Mouse (Mus musculus) hindbrain, embryonic 14.5 days (tissue): ENCODE measurements around the gene Scaf4. TPM values are rescaled to one million over a fixed set of nuclear protein-coding genes. Genes with fewer than 3 reads are reported as not detected.

Experiments used
- ATAC-seq: fragments of 200-750 bp; cut with Nextera tagmentation; 2 replicates; pipeline ENCODE4 v1.8.0; 2017; ENCODE audit warnings: moderate number of reproducible peaks, mild to moderate bottlenecking, moderate TSS enrichment, moderate library complexity; ENCODE audit not compliant: low FRiP score
- DNase-seq: peaks from one replicate; pipeline ENCODE4 v3.0.0-alpha.2; 2015; ENCODE audit warnings: low spot score
- H3K27ac ChIP-seq: fragments of 300-500 bp; sonication (generic); 2 replicates; pipeline ENCODE4 v1.5.1; 2014; ENCODE audit warnings: mild to moderate bottlenecking, moderate library complexity
- H3K27me3 ChIP-seq: fragments of 300-500 bp; sonication (generic); 2 replicates; pipeline ENCODE4 v1.6.1; 2014; ENCODE audit warnings: mild to moderate bottlenecking, low read length, mixed read lengths; ENCODE audit not compliant: control insufficient read depth, insufficient read depth
- H3K36me3 ChIP-seq: fragments of 300-500 bp; sonication (generic); replicated peaks from 2 replicates; pipeline ENCODE4 v1.6.1; 2014; ENCODE audit not compliant: control insufficient read depth, insufficient read depth
- H3K4me1 ChIP-seq: fragments of 300-500 bp; sonication (generic); replicated peaks from 2 replicates; pipeline ENCODE4 v1.6.1; 2014; ENCODE audit warnings: antibody characterized with exemption, low read length, mixed read lengths; ENCODE audit not compliant: control insufficient read depth, insufficient read depth
- H3K4me2 ChIP-seq: fragments of 300-500 bp; sonication (generic); replicated peaks from 2 replicates; pipeline ENCODE4 v1.6.1; 2014; ENCODE audit warnings: mild to moderate bottlenecking, moderate library complexity
- H3K4me3 ChIP-seq: fragments of 300-500 bp; sonication (generic); replicated peaks from 2 replicates; pipeline ENCODE4 v1.5.1; 2014; ENCODE audit warnings: mild to moderate bottlenecking, low read length
- H3K9ac ChIP-seq: fragments of 300-500 bp; sonication (generic); 2 replicates; pipeline ENCODE4 v1.6.1; 2014
- H3K9me3 ChIP-seq: fragments of 300-500 bp; sonication (generic); 2 replicates; pipeline ENCODE4 v1.6.1; 2016; ENCODE audit warnings: low read length; ENCODE audit not compliant: control insufficient read depth
- WGBS: fragments of 180-500 bp; shearing (Covaris S2); extraction: QIAGEN DNeasy Blood & Tissue Kit; methylation state at CpG from one replicate; pipeline ENCODE4 v1.1.7; 2014; 5-methylcytosine and 5-hydroxymethylcytosine counted together
- polyA plus RNA-seq: library from polyadenylated mRNA; unstranded; fragments of >200 nt; fragmentation: Nextera tagmentation; extraction: Ambion mirVana; gene quantifications from 2 replicates; pipeline ENCODE4 v1.2.1, GENCODE M21; 2014

The Scaf4 gene
- polyA plus RNA-seq, 1 experiment from 2014 or later, result 24.4 TPM

DNA sequence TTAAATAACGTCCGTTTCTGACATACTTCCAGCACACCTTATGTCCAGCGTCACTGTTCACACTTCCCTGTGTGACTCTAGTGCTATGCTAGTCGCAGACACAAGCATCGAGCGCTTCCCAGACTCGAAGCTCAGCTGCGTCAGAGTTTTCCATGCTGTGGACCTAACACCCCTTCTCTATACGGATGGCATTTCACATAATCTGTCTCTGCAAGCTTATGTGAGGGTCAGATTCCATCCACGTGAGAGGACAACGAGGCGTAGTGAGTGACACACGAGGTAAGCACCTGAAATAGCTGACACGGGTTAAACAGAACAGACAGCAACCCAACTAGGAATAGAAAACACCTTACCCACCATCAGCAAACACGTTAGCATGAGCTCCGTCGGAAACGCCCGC, 82.2 kb downstream of the Scaf4 start:
- Histone ChIP-seq H3K36me3 (no peaks in the 10 kb centered on the region), H3K9me3 (no peaks in the 10 kb centered on the region), H3K4me1 (no peaks in the 10 kb centered on the region; the same call in 1 of the 2 replicates), H3K27me3 (no peaks in the 10 kb centered on the region), H3K27ac (no peak overlapping the region), H3K9ac (no peak overlapping the region), H3K4me2 (no peak overlapping the region), H3K4me3 (no peak overlapping the region)
- DNase-seq, result no peak
- no peak for ATAC-seq
- WGBS, result 77% methylated on average over 19 of the region's 19 CpGs

DNA sequence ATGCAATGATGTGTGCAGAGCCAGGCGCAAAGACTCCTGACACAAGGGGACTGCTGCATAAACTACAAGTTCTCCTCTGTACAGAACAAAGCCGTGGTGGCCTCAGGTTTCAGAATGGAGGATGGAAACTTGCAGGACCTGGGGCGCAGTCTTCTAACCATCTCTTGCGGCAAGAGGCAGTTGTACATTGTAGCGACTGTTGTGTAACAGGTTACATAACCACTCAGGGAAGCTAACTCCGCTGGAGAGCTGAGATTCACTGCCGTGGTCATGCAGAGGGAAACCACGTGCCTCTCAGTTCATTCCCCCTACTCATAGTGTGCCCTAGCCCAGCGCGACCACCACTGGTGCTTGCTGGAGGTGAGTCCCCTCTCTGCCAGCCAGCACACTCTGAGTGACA, 85.1 kb downstream of the Scaf4 start:
- ATAC-seq (no peak), DNase-seq (no peak)
- no peaks in the 10 kb centered on the region; the same call in 1 of the 2 replicates for H3K4me1 ChIP-seq
- H3K9ac ChIP-seq, result no peak overlapping the region
- H3K4me3 ChIP-seq, result no peak overlapping the region
- no peaks in the 10 kb centered on the region for H3K36me3 ChIP-seq
- H3K27ac ChIP-seq, result no peak overlapping the region
- 86% methylated on average over 10 of the region's 10 CpGs for WGBS
- H3K9me3 ChIP-seq, result no peaks in the 10 kb centered on the region
- H3K4me2 ChIP-seq, result no peak overlapping the region
- no peaks in the 10 kb centered on the region for H3K27me3 ChIP-seq

GRCm38 (mm10) chr16:90198626-90199025, 85.7 kb downstream of the Scaf4 start:
- Histone ChIP-seq H3K9ac (no peak overlapping the region), H3K4me3 (no peak overlapping the region), H3K36me3 (no peaks in the 10 kb centered on the region), H3K27ac (no peak overlapping the region), H3K9me3 (no peaks in the 10 kb centered on the region), H3K4me1 (no peaks in the 10 kb centered on the region; the same call in 1 of the 2 replicates), H3K4me2 (no peak overlapping the region), H3K27me3 (no peaks in the 10 kb centered on the region)
- DNase-seq (no peak), ATAC-seq (no peak)
- WGBS, result 90% methylated on average over 6 of the region's 6 CpGs

GRCm38 (mm10) chr16:90197337-90197973, 86.8 kb downstream of the Scaf4 start:
- no peaks in the 10 kb centered on the region; the same call in 1 of the 2 replicates for H3K4me1 ChIP-seq
- peak; percentile 95 for ATAC-seq
- WGBS, result 2% methylated on average over 22 of the region's 22 CpGs

GRCm38 (mm10) chr16:90196688-90197240, 87.5 kb downstream of the Scaf4 start:
- WGBS, result 91% methylated on average over 7 of the region's 7 CpGs
- Histone ChIP-seq H3K9me3 (no peaks in the 10 kb centered on the region), H3K4me3 (no peak overlapping the region), H3K36me3 (no peaks in the 10 kb centered on the region), H3K27ac (no peak overlapping the region), H3K4me1 (no peaks in the 10 kb centered on the region; the same call in 1 of the 2 replicates), H3K27me3 (no peaks in the 10 kb centered on the region), H3K4me2 (peak overlapping the region; percentile 55), H3K9ac (no peak overlapping the region)
- ATAC-seq (0 out of 2 replicates have a peak, but pooled peaks have one; percentile 15), DNase-seq (no peak)

More at GRCm38 (mm10) chr16:90197337-90197973, 86.8 kb downstream of the Scaf4 start:
- Histone ChIP-seq H3K27ac (no peak overlapping the region), H3K36me3 (no peaks in the 10 kb centered on the region), H3K4me3 (peak overlapping the region; percentile 35), H3K27me3 (no peaks in the 10 kb centered on the region), H3K4me2 (peak overlapping the region; percentile 55), H3K9me3 (no peaks in the 10 kb centered on the region), H3K9ac (peak overlapping the region; percentile 60)
- DNase-seq, result peak; percentile 73

DNA sequence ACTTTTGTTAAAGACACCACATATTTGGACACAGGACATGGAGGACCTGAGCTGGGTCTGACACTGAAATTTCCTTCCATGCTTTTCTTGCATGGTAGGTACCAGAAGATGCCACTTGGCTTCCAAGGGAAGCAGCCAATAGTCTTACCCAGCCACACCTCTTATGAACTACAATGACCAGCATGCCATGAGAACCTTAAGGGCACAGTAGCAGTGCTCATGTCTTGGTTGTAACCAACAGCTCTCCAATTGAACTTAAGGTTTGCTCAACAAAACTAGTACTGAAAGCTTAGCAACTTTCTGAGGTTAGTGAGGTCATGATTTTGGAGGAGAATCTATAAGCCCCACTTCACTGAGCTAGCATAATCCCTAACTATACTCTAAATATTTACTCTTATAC, 90.6 kb downstream of the Scaf4 start:
- Histone ChIP-seq H3K27me3 (no peaks in the 10 kb centered on the region), H3K27ac (no peak overlapping the region), H3K4me1 (no peaks in the 10 kb centered on the region; the same call in 1 of the 2 replicates), H3K4me3 (no peak overlapping the region), H3K9ac (no peak overlapping the region), H3K4me2 (no peak overlapping the region), H3K36me3 (no peaks in the 10 kb centered on the region), H3K9me3 (no peaks in the 10 kb centered on the region)
- DNase-seq (no peak), ATAC-seq (no peak)

DNA sequence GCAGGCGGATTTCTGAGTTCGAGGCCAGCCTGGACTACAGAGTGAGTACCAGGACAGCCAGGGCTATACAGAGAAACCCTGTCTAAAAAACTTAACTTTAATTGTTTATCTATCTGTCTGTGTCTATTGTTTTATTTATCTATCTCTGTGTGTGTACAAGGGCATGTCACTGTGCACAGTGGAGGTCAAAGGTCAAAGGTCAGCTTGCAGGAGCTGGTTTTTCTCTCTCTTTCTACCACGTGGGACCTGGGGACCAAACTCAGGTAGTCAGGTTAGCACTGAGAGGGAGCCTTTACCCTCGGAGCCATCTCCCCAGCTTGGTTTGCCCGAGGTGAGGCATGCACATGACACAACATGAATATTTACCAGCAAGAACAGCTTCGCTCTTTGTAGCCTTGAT, 93.0 kb downstream of the Scaf4 start:
- ATAC-seq, result no peak
- Histone ChIP-seq H3K9ac (no peak overlapping the region), H3K27ac (no peak overlapping the region), H3K36me3 (no peaks in the 10 kb centered on the region), H3K4me2 (no peak overlapping the region), H3K4me3 (no peak overlapping the region), H3K4me1 (no peaks in the 10 kb centered on the region), H3K27me3 (no peaks in the 10 kb centered on the region), H3K9me3 (no peaks in the 10 kb centered on the region)
- WGBS, result 72% methylated on average over 6 of the region's 6 CpGs
- DNase-seq, result no peak

- no peaks in the 10 kb centered on the region for H3K27me3 ChIP-seq
- DNase-seq, result no peak
Measured at GRCm38 (mm10) chr16:90187453-90187852, 96.8 kb downstream of the Scaf4 start.

GRCm38 (mm10) chr16:90185928-90186588, 98.2 kb downstream of the Scaf4 start:
- Histone ChIP-seq H3K4me1 (no peaks in the 10 kb centered on the region), H3K27ac (no peak overlapping the region), H3K36me3 (no peaks in the 10 kb centered on the region), H3K9ac (no peak overlapping the region), H3K4me2 (no peak overlapping the region), H3K4me3 (no peak overlapping the region), H3K9me3 (no peaks in the 10 kb centered on the region), H3K27me3 (no peaks in the 10 kb centered on the region)
- WGBS, result 41% methylated on average over 8 of the region's 8 CpGs
- peak; percentile 93 for DNase-seq
- peak; percentile 70; the same call in 1 of the 2 replicates for ATAC-seq

More at GRCm38 (mm10) chr16:90187453-90187852, 96.8 kb downstream of the Scaf4 start:
- H3K9me3 ChIP-seq, result no peaks in the 10 kb centered on the region
- no peak overlapping the region for H3K9ac ChIP-seq
- no peaks in the 10 kb centered on the region for H3K4me1 ChIP-seq
- ATAC-seq, result no peak
- no peaks in the 10 kb centered on the region for H3K36me3 ChIP-seq
- no peak overlapping the region for H3K4me3 ChIP-seq
- H3K27ac ChIP-seq, result no peak overlapping the region
- WGBS, result 39% methylated on average over 13 of the region's 13 CpGs
- no peak overlapping the region for H3K4me2 ChIP-seq
